Mouse (Mus musculus): ENCODE data around the gene Nav2. TPM values are rescaled to one million over a fixed set of nuclear protein-coding genes. Genes with fewer than 3 reads are reported as not detected.

Nav2 gene
- polyA plus RNA-seq, 1 experiment from 2014 or later: 18.2 TPM

- Histone ChIP-seq H3K9ac (ENCODE audit: low read length) (no peak overlapping the region), H3K9me3 (replicated peaks; ENCODE audit: control insufficient read depth, low read length) (no peaks in the 10 kb centered on the region), H3K36me3 (ENCODE audit: control insufficient read depth, insufficient read depth, low read length) (peaks cover 5% of the 10 kb centered on the region; the same call in 1 of the 2 replicates), H3K4me1 (ENCODE audit: control insufficient read depth, insufficient read depth, low read length) (peaks cover 20% of the 10 kb centered on the region), H3K27me3 (ENCODE audit: control insufficient read depth, insufficient read depth, low read length) (no peaks in the 10 kb centered on the region), H3K27ac (ENCODE audit: low read length) (no peak overlapping the region), H3K4me2 (ENCODE audit: low read depth, low read length) (no peak overlapping the region), H3K4me3 (replicated peaks; ENCODE audit: low read length) (no peak overlapping the region)
- WGBS: 76% methylated on average over 4 of the region's 4 CpGs
- ATAC-seq (ENCODE audit: insufficient read depth, low FRiP score): no peak
Observed at GRCm38 (mm10) chr7:49562404-49562803, 653.9 kb downstream of the Nav2 start.

GRCm38 (mm10) chr7:49562851-49563250 lies 654.3 kb downstream of the Nav2 start:
- H3K36me3 ChIP-seq (ENCODE audit: control insufficient read depth, insufficient read depth, low read length): peaks cover 5% of the 10 kb centered on the region; the same call in 1 of the 2 replicates
- no peaks in the 10 kb centered on the region for H3K9me3 ChIP-seq (replicated peaks; ENCODE audit: control insufficient read depth, low read length)
- 92% methylated on average over 8 of the region's 8 CpGs for WGBS
- no peak for ATAC-seq (ENCODE audit: insufficient read depth, low FRiP score)
- H3K27me3 ChIP-seq (ENCODE audit: control insufficient read depth, insufficient read depth, low read length): no peaks in the 10 kb centered on the region
- peaks cover 19% of the 10 kb centered on the region for H3K4me1 ChIP-seq (ENCODE audit: control insufficient read depth, insufficient read depth, low read length)
- H3K27ac ChIP-seq (ENCODE audit: low read length): no peak overlapping the region
- H3K9ac ChIP-seq (ENCODE audit: low read length): no peak overlapping the region
- no peak overlapping the region for H3K4me2 ChIP-seq (ENCODE audit: low read depth, low read length)
- H3K4me3 ChIP-seq (replicated peaks; ENCODE audit: low read length): no peak overlapping the region

DNA sequence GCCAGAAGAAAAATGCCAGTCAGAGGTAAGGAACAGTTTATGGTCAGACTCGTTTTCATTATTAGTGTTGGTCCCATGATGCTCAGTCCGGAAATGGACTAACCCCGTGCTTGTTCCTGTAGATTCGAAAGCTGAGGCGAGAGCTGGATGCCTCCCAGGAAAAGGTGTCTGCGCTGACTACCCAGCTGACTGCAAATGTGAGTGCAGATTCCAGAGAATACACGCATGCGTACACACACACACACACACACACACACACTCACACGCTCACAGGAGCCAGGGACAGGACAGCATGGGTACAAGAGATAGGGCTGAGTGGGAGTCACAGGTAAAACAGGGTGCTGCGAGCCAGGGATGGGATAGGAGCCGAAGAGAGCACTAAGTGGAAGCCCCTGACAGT lies 656.6 kb downstream of the Nav2 start:
- Histone ChIP-seq H3K9me3 (replicated peaks; ENCODE audit: control insufficient read depth, low read length) (no peaks in the 10 kb centered on the region), H3K36me3 (ENCODE audit: control insufficient read depth, insufficient read depth, low read length) (peaks cover 5% of the 10 kb centered on the region; the same call in 1 of the 2 replicates), H3K4me3 (replicated peaks; ENCODE audit: low read length) (no peak overlapping the region), H3K4me1 (ENCODE audit: control insufficient read depth, insufficient read depth, low read length) (no peaks in the 10 kb centered on the region), H3K9ac (ENCODE audit: low read length) (no peak overlapping the region), H3K27ac (ENCODE audit: low read length) (no peak overlapping the region), H3K4me2 (ENCODE audit: low read depth, low read length) (no peak overlapping the region), H3K27me3 (ENCODE audit: control insufficient read depth, insufficient read depth, low read length) (no peaks in the 10 kb centered on the region)
- ATAC-seq (ENCODE audit: insufficient read depth, low FRiP score): no peak
- 88% methylated on average over 11 of the region's 11 CpGs for WGBS

- H3K27ac ChIP-seq (ENCODE audit: low read length): no peak overlapping the region
- H3K4me3 ChIP-seq (replicated peaks; ENCODE audit: low read length): no peak overlapping the region
- H3K9me3 ChIP-seq (replicated peaks; ENCODE audit: control insufficient read depth, low read length): no peaks in the 10 kb centered on the region
- H3K9ac ChIP-seq (ENCODE audit: low read length): no peak overlapping the region
- no peak overlapping the region for H3K4me2 ChIP-seq (ENCODE audit: low read depth, low read length)
- no peaks in the 10 kb centered on the region for H3K27me3 ChIP-seq (ENCODE audit: control insufficient read depth, insufficient read depth, low read length)
- ATAC-seq (ENCODE audit: insufficient read depth, low FRiP score): no peak
- no peaks in the 10 kb centered on the region for H3K4me1 ChIP-seq (ENCODE audit: control insufficient read depth, insufficient read depth, low read length)
- H3K36me3 ChIP-seq (ENCODE audit: control insufficient read depth, insufficient read depth, low read length): peaks cover 5% of the 10 kb centered on the region; the same call in 1 of the 2 replicates
- 85% methylated on average over 11 of the region's 11 CpGs for WGBS
Observed at GRCm38 (mm10) chr7:49565798-49566197, 657.3 kb downstream of the Nav2 start.

DNA sequence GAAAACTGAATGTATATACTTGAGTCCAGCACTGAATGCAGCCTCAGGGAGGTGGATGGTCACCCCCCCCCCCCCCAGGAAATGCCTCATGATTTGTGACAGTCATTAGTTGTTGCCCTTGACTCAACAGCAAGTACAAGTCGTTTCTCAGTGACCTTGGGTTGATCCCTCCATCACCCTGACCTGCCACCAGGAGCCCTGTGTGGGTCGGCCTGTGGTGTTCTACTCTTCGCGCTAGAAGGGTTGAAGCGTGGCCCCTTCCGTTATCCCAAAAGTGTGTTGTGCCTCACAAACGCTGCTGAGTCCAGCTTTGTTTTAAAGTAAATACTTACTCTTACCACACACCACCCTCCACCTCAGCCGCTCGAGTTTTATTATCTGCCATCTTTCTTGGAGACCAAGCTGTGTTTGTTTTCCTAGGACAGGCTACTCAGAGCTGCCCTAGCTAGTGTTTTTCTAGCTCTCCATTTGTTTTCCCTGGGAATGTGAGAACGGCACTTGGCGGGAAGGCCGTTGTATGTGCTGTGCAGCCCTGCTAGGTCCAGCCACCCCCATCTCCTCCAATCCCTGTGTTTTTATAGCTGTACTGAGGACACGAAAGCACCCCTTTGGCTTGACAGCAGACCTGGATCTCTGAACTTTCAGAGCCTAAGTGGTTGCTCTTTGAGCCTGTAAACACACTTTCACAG lies 659.0 kb downstream of the Nav2 start:
- no peaks in the 10 kb centered on the region for H3K4me1 ChIP-seq (ENCODE audit: control insufficient read depth, insufficient read depth, low read length)
- no peak for ATAC-seq (ENCODE audit: insufficient read depth, low FRiP score)
- H3K4me2 ChIP-seq (ENCODE audit: low read depth, low read length): no peak overlapping the region
- 57% methylated on average over 13 of the region's 13 CpGs for WGBS
- no peak overlapping the region for H3K9ac ChIP-seq (ENCODE audit: low read length)
- no peaks in the 10 kb centered on the region for H3K27me3 ChIP-seq (ENCODE audit: control insufficient read depth, insufficient read depth, low read length)
- peaks cover 5% of the 10 kb centered on the region; the same call in 1 of the 2 replicates for H3K36me3 ChIP-seq (ENCODE audit: control insufficient read depth, insufficient read depth, low read length)
- no peaks in the 10 kb centered on the region for H3K9me3 ChIP-seq (replicated peaks; ENCODE audit: control insufficient read depth, low read length)
- H3K27ac ChIP-seq (ENCODE audit: low read length): no peak overlapping the region
- no peak overlapping the region for H3K4me3 ChIP-seq (replicated peaks; ENCODE audit: low read length)

- no peak overlapping the region for H3K27ac ChIP-seq (ENCODE audit: low read length)
- no peak overlapping the region for H3K9ac ChIP-seq (ENCODE audit: low read length)
- no peaks in the 10 kb centered on the region for H3K27me3 ChIP-seq (ENCODE audit: control insufficient read depth, insufficient read depth, low read length)
- 89% methylated on average over 7 of the region's 7 CpGs for WGBS
- peaks cover 5% of the 10 kb centered on the region; the same call in 1 of the 2 replicates for H3K36me3 ChIP-seq (ENCODE audit: control insufficient read depth, insufficient read depth, low read length)
- no peaks in the 10 kb centered on the region for H3K9me3 ChIP-seq (replicated peaks; ENCODE audit: control insufficient read depth, low read length)
- H3K4me3 ChIP-seq (replicated peaks; ENCODE audit: low read length): no peak overlapping the region
- no peaks in the 10 kb centered on the region for H3K4me1 ChIP-seq (ENCODE audit: control insufficient read depth, insufficient read depth, low read length)
- ATAC-seq (ENCODE audit: insufficient read depth, low FRiP score): no peak
- no peak overlapping the region for H3K4me2 ChIP-seq (ENCODE audit: low read depth, low read length)
Observed at GRCm38 (mm10) chr7:49569646-49570045, 661.1 kb downstream of the Nav2 start.

- 95% methylated on average over 2 of the region's 2 CpGs for WGBS
- H3K4me1 ChIP-seq (ENCODE audit: control insufficient read depth, insufficient read depth, low read length): no peaks in the 10 kb centered on the region
- no peak overlapping the region for H3K9ac ChIP-seq (ENCODE audit: low read length)
- peaks cover 10% of the 10 kb centered on the region for H3K36me3 ChIP-seq (ENCODE audit: control insufficient read depth, insufficient read depth, low read length)
- no peak overlapping the region for H3K4me3 ChIP-seq (replicated peaks; ENCODE audit: low read length)
- no peaks in the 10 kb centered on the region for H3K9me3 ChIP-seq (replicated peaks; ENCODE audit: control insufficient read depth, low read length)
- H3K27me3 ChIP-seq (ENCODE audit: control insufficient read depth, insufficient read depth, low read length): no peaks in the 10 kb centered on the region
- H3K27ac ChIP-seq (ENCODE audit: low read length): no peak overlapping the region
- no peak for ATAC-seq (ENCODE audit: insufficient read depth, low FRiP score)
- H3K4me2 ChIP-seq (ENCODE audit: low read depth, low read length): no peak overlapping the region
Observed at GRCm38 (mm10) chr7:49571606-49572005, 663.1 kb downstream of the Nav2 start.

GRCm38 (mm10) chr7:49575226-49575625 lies 666.7 kb downstream of the Nav2 start:
- no peaks in the 10 kb centered on the region for H3K27me3 ChIP-seq (ENCODE audit: control insufficient read depth, insufficient read depth, low read length)
- no peak for ATAC-seq (ENCODE audit: insufficient read depth, low FRiP score)
- peaks cover 15% of the 10 kb centered on the region for H3K36me3 ChIP-seq (ENCODE audit: control insufficient read depth, insufficient read depth, low read length)
- no peak overlapping the region for H3K9ac ChIP-seq (ENCODE audit: low read length)
- H3K27ac ChIP-seq (ENCODE audit: low read length): no peak overlapping the region
- H3K4me2 ChIP-seq (ENCODE audit: low read depth, low read length): no peak overlapping the region
- 93% methylated on average over 9 of the region's 9 CpGs for WGBS
- no peak overlapping the region for H3K4me3 ChIP-seq (replicated peaks; ENCODE audit: low read length)
- H3K4me1 ChIP-seq (ENCODE audit: control insufficient read depth, insufficient read depth, low read length): no peaks in the 10 kb centered on the region
- no peaks in the 10 kb centered on the region for H3K9me3 ChIP-seq (replicated peaks; ENCODE audit: control insufficient read depth, low read length)

- WGBS: 85% methylated on average over 2 of the region's 2 CpGs
- peaks cover 15% of the 10 kb centered on the region for H3K36me3 ChIP-seq (ENCODE audit: control insufficient read depth, insufficient read depth, low read length)
- H3K4me1 ChIP-seq (ENCODE audit: control insufficient read depth, insufficient read depth, low read length): no peaks in the 10 kb centered on the region
- H3K27me3 ChIP-seq (ENCODE audit: control insufficient read depth, insufficient read depth, low read length): no peaks in the 10 kb centered on the region
- ATAC-seq (ENCODE audit: insufficient read depth, low FRiP score): no peak
- H3K9ac ChIP-seq (ENCODE audit: low read length): no peak overlapping the region
- H3K4me2 ChIP-seq (ENCODE audit: low read depth, low read length): no peak overlapping the region
- no peaks in the 10 kb centered on the region for H3K9me3 ChIP-seq (replicated peaks; ENCODE audit: control insufficient read depth, low read length)
- H3K27ac ChIP-seq (ENCODE audit: low read length): no peak overlapping the region
- H3K4me3 ChIP-seq (replicated peaks; ENCODE audit: low read length): no peak overlapping the region
Observed at GRCm38 (mm10) chr7:49577096-49577495, 668.6 kb downstream of the Nav2 start.
